Mouse (Mus musculus): Measurements from ENCODE around the gene Vasp. TPM values are rescaled to one million over a fixed set of nuclear protein-coding genes. Genes with fewer than 3 reads are reported as not detected.
A peak's percentile ranks its signal among the peaks of the same experiment; 100 is the strongest.

Vasp gene
- polyA plus RNA-seq, 1 experiment from 2014 or later, result 61.1 TPM

- H3K36me3 ChIP-seq (replicated peaks), result peaks cover 22% of the 10 kb centered on the region
- peaks cover 16% of the 10 kb centered on the region for H3K4me1 ChIP-seq
- H3K27me3 ChIP-seq (replicated peaks; ENCODE audit: low read depth, poor library complexity, severe bottlenecking), result peaks cover 31% of the 10 kb centered on the region
- no peaks in the 10 kb centered on the region for H3K9me3 ChIP-seq
- WGBS, result 54% methylated on average over 7 of the region's 7 CpGs
- H3K4me3 ChIP-seq, result no peak overlapping the region
- no peak overlapping the region for H3K27ac ChIP-seq (replicated peaks)
- peak; percentile 30 for DNase-seq (ENCODE audit: low spot score)
Observed at GRCm38 (mm10) chr7:19208944-19209472, 62.6 kb downstream of the Vasp start.

GRCm38 (mm10) chr7:19208201-19208910, 63.3 kb downstream of the Vasp start:
- Histone ChIP-seq H3K36me3 (replicated peaks) (peaks cover 27% of the 10 kb centered on the region), H3K27me3 (replicated peaks; ENCODE audit: low read depth, poor library complexity, severe bottlenecking) (peaks cover 24% of the 10 kb centered on the region), H3K9me3 (no peaks in the 10 kb centered on the region), H3K4me1 (peaks cover 16% of the 10 kb centered on the region), H3K27ac (replicated peaks) (no peak overlapping the region), H3K4me3 (no peak overlapping the region)
- WGBS, result 82% methylated on average over 13 of the region's 13 CpGs
- no peak for DNase-seq (ENCODE audit: low spot score)

Other genes with a start within 250 kb of the Vasp start
- not detected in 2 replicates for gene Foxa3, start 248.3 kb downstream of the Vasp start, polyA plus RNA-seq (2016; fragmentation: Nextera tagmentation; extraction: Ambion mirVana)
- 43.4 and 45.2 TPM in 2 replicates for gene Sympk, start 247.4 kb downstream of the Vasp start, polyA plus RNA-seq (2016; fragmentation: Nextera tagmentation; extraction: Ambion mirVana)
- not detected in 2 replicates for gene Rsph6a, start 217.1 kb downstream of the Vasp start, polyA plus RNA-seq (2016; fragmentation: Nextera tagmentation; extraction: Ambion mirVana)
- 16.8 and 18.0 TPM in 2 replicates for gene Dmwd, start 195.6 kb downstream of the Vasp start, polyA plus RNA-seq (2016; fragmentation: Nextera tagmentation; extraction: Ambion mirVana)
- gene Dmpk, start 188.0 kb downstream of the Vasp start, polyA plus RNA-seq (2016; fragmentation: Nextera tagmentation; extraction: Ambion mirVana), result 7.0 and 9.1 TPM in 2 replicates
- gene Six5, start 177.2 kb downstream of the Vasp start, polyA plus RNA-seq (2016; fragmentation: Nextera tagmentation; extraction: Ambion mirVana), result 6.3 and 7.6 TPM in 2 replicates
- 0.99 and 1.9 TPM in 2 replicates for gene Gm4969, start 153.4 kb downstream of the Vasp start, polyA plus RNA-seq (2016; fragmentation: Nextera tagmentation; extraction: Ambion mirVana)
- gene Fbxo46, start 152.0 kb downstream of the Vasp start, polyA plus RNA-seq (2016; fragmentation: Nextera tagmentation; extraction: Ambion mirVana), result 15.9 and 18.0 TPM in 2 replicates
- 14.6 and 15.1 TPM in 2 replicates for gene Qpctl, start 122.5 kb downstream of the Vasp start, polyA plus RNA-seq (2016; fragmentation: Nextera tagmentation; extraction: Ambion mirVana)
- gene Snrpd2, start 122.1 kb downstream of the Vasp start, polyA plus RNA-seq (2016; fragmentation: Nextera tagmentation; extraction: Ambion mirVana), result 178 and 189 TPM in 2 replicates
- gene Gipr, start 105.7 kb downstream of the Vasp start, polyA plus RNA-seq (2016; fragmentation: Nextera tagmentation; extraction: Ambion mirVana), result 1.4 and 1.6 TPM in 2 replicates
- gene Eml2, start 95.4 kb downstream of the Vasp start, polyA plus RNA-seq (2016; fragmentation: Nextera tagmentation; extraction: Ambion mirVana), result 5.2 and 6.2 TPM in 2 replicates
- gene Gpr4, start 59.3 kb downstream of the Vasp start, polyA plus RNA-seq (2016; fragmentation: Nextera tagmentation; extraction: Ambion mirVana), result 1.7 and 2.0 TPM in 2 replicates
- 46.4 and 49.4 TPM in 2 replicates for gene Opa3, start 43.5 kb downstream of the Vasp start, polyA plus RNA-seq (2016; fragmentation: Nextera tagmentation; extraction: Ambion mirVana)
- gene Ppm1n, start 8.2 kb upstream of the Vasp start, polyA plus RNA-seq (2016; fragmentation: Nextera tagmentation; extraction: Ambion mirVana), result 0.25 TPM in 1 of 2 replicates, not detected in the other
- gene Rtn2, start 10.8 kb upstream of the Vasp start, polyA plus RNA-seq (2016; fragmentation: Nextera tagmentation; extraction: Ambion mirVana), result 16.6 and 18.8 TPM in 2 replicates
- gene Fosb, start 38.2 kb upstream of the Vasp start, polyA plus RNA-seq (2016; fragmentation: Nextera tagmentation; extraction: Ambion mirVana), result 0.09 TPM in 1 of 2 replicates, not detected in the other
- 102 and 107 TPM in 2 replicates for gene Ercc1, start 73.0 kb upstream of the Vasp start, polyA plus RNA-seq (2016; fragmentation: Nextera tagmentation; extraction: Ambion mirVana)
- gene Cd3eap, start 87.7 kb upstream of the Vasp start, polyA plus RNA-seq (2016; fragmentation: Nextera tagmentation; extraction: Ambion mirVana), result 26.8 and 28.9 TPM in 2 replicates
- gene Ppp1r13l, start 87.9 kb upstream of the Vasp start, polyA plus RNA-seq (2016; fragmentation: Nextera tagmentation; extraction: Ambion mirVana), result 6.9 and 7.1 TPM in 2 replicates
- gene Ercc2, start 110.2 kb upstream of the Vasp start, polyA plus RNA-seq (2016; fragmentation: Nextera tagmentation; extraction: Ambion mirVana), result 28.1 and 28.8 TPM in 2 replicates
- 7.9 and 8.8 TPM in 2 replicates for gene Klc3, start 132.3 kb upstream of the Vasp start, polyA plus RNA-seq (2016; fragmentation: Nextera tagmentation; extraction: Ambion mirVana)
- 0.20 TPM in 1 of 2 replicates, not detected in the other for gene Ckm, start 133.0 kb upstream of the Vasp start, polyA plus RNA-seq (2016; fragmentation: Nextera tagmentation; extraction: Ambion mirVana)
- gene Mark4, start 187.0 kb upstream of the Vasp start, polyA plus RNA-seq (2016; fragmentation: Nextera tagmentation; extraction: Ambion mirVana), result 7.1 and 8.0 TPM in 2 replicates
- gene Exoc3l2, start 191.5 kb upstream of the Vasp start, polyA plus RNA-seq (2016; fragmentation: Nextera tagmentation; extraction: Ambion mirVana), result 1.2 and 1.3 TPM in 2 replicates
- 1.9 TPM in 2 replicates for gene Bloc1s3, start 236.6 kb upstream of the Vasp start, polyA plus RNA-seq (2016; fragmentation: Nextera tagmentation; extraction: Ambion mirVana)
- gene Trappc6a, start 236.6 kb upstream of the Vasp start, polyA plus RNA-seq (2016; fragmentation: Nextera tagmentation; extraction: Ambion mirVana), result 72.6 and 73.9 TPM in 2 replicates
- 0.17 and 0.19 TPM in 2 replicates for gene Nkpd1, start 246.0 kb upstream of the Vasp start, polyA plus RNA-seq (2016; fragmentation: Nextera tagmentation; extraction: Ambion mirVana)

All from embryonic facial prominence, embryonic 10.5 days (tissue).